Mouse (Mus musculus): ENCODE measurements around the gene I830077J02Rik.

I830077J02Rik gene

GRCm38 (mm10) chr3:105893941-105894391, 38.5 kb downstream of the I830077J02Rik start:
- DNase-seq (ENCODE audit: low read depth, low spot score), result peak; percentile 78

GRCm38 (mm10) chr3:105892572-105893495, 39.6 kb downstream of the I830077J02Rik start:
- DNase-seq (ENCODE audit: low read depth, low spot score), result peak; percentile 19

- no peak for DNase-seq (ENCODE audit: low read depth, low spot score)
These were observed 40.5 kb downstream of the I830077J02Rik start for GRCm38 (mm10) chr3:105891760-105892571.

GRCm38 (mm10) chr3:105891141-105891540, 41.3 kb downstream of the I830077J02Rik start:
- DNase-seq (ENCODE audit: low read depth, low spot score), result no peak

- no peak for DNase-seq (ENCODE audit: low read depth, low spot score)
These were observed 42.2 kb downstream of the I830077J02Rik start for GRCm38 (mm10) chr3:105890220-105890619.

GRCm38 (mm10) chr3:105888961-105889360, 43.5 kb downstream of the I830077J02Rik start:
- no peak for DNase-seq (ENCODE audit: low read depth, low spot score)

GRCm38 (mm10) chr3:105883111-105883510, 49.4 kb downstream of the I830077J02Rik start:
- no peak for DNase-seq (ENCODE audit: low read depth, low spot score)

- no peak for DNase-seq (ENCODE audit: low read depth, low spot score)
These were observed 50.4 kb downstream of the I830077J02Rik start for GRCm38 (mm10) chr3:105882105-105882504.

GRCm38 (mm10) chr3:105880419-105880818, 52.0 kb downstream of the I830077J02Rik start:
- no peak for DNase-seq (ENCODE audit: low read depth, low spot score)

GRCm38 (mm10) chr3:105878751-105879150, 53.7 kb downstream of the I830077J02Rik start:
- DNase-seq (ENCODE audit: low read depth, low spot score), result no peak

- DNase-seq (ENCODE audit: low read depth, low spot score), result no peak
These were observed 54.5 kb downstream of the I830077J02Rik start for GRCm38 (mm10) chr3:105877919-105878318.

- DNase-seq (ENCODE audit: low read depth, low spot score), result no peak
These were observed 55.1 kb downstream of the I830077J02Rik start for GRCm38 (mm10) chr3:105877252-105877803.

GRCm38 (mm10) chr3:105876022-105876421, 56.4 kb downstream of the I830077J02Rik start:
- DNase-seq (ENCODE audit: low read depth, low spot score), result no peak
